In the genomic region with DNA sequence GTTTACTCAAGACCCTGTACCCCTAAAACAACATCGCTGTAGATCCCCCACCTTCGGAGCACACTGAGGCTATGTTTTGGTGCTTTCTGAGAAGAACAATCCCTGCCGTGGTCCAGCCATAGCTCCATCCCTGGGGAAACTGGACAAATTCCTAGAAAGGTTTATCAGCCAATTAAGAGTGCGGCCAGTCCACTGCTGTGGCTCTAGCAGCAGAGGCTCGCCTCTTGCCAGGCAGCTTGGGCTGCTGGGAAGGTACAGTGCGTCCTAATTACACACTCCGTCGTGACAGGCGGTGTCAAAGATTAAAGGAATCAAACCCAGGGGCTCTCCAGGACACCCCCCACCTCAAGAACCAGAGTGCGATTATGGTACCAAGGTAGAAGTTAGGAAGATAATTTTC, we compare ENCODE assay signal across 14 mouse cellular contexts.
"Had no signal": no experiment of that assay in that cellular context is flagged by ENCODE, and none has a peak within 500 bp of the region (broad histone marks: within the 10 kb centered on the region; RNA-seq: fewer than 3 reads in every experiment).

No protein-coding gene starts in this region.

- H3K27ac ChIP-seq: limb, embryonic 15.5 days; liver, embryonic 12.5 days; midbrain, embryonic 12.5 days; stomach, embryonic 15.5 days had no signal

- DNase-seq: kidney, postnatal 36 days; layer of hippocampus, adult 9-11 months; layer of hippocampus, postnatal 36 days; lung, embryonic 14.5 days; lung, postnatal 10 days; lung, postnatal 4 days; right cerebral cortex, postnatal 14 days; thymus, adult 18-20 months; thymus, postnatal 14 days had no signal

- H3K4me1 ChIP-seq: megakaryocyte, embryonic 14.5 days; stomach, embryonic 15.5 days had no signal

- H3K4me3 ChIP-seq: limb, embryonic 15.5 days; liver, embryonic 12.5 days; megakaryocyte, embryonic 14.5 days; midbrain, embryonic 12.5 days; stomach, embryonic 15.5 days had no signal

- H3K27me3 ChIP-seq: stomach, embryonic 15.5 days had no signal

- ATAC-seq: liver, embryonic 12.5 days had no signal
